Mouse (Mus musculus) embryonic facial prominence, embryonic 11.5 days (tissue): ENCODE measurements around the gene Dmtf1. TPM values are rescaled to one million over a fixed set of nuclear protein-coding genes. Genes with fewer than 3 reads are reported as not detected.
"Not testable (repeated sequence)": the region's sequence is repeated elsewhere in the genome, so short reads cannot be mapped to it uniquely, and the experiment has no call there.

Experiments used
- ATAC-seq: fragments of 200-750 bp; cut with Nextera tagmentation; replicated peaks from 2 replicates; pipeline ENCODE4 v1.8.0; 2017; ENCODE audit warnings: low read depth; ENCODE audit not compliant: insufficient number of reproducible peaks, low FRiP score, low TSS enrichment
- DNase-seq: peaks from one replicate; pipeline ENCODE4 v3.0.0-alpha.2; 2015; ENCODE audit warnings: low spot score
- H3K27ac ChIP-seq: fragments of 300-500 bp; sonication (generic); replicated peaks from 2 replicates; pipeline ENCODE4 v1.5.1; 2014; ENCODE audit warnings: mild to moderate bottlenecking, low read depth, low read length, control low read depth
- H3K27me3 ChIP-seq: fragments of 300-500 bp; sonication (generic); 2 replicates; pipeline ENCODE4 v1.6.1; 2014; ENCODE audit warnings: mild to moderate bottlenecking, low read length, moderate library complexity, mixed read lengths; ENCODE audit not compliant: control insufficient read depth, insufficient read depth
- H3K36me3 ChIP-seq: fragments of 300-500 bp; sonication (generic); replicated peaks from 2 replicates; pipeline ENCODE4 v1.6.1; 2014; ENCODE audit warnings: low read depth, mild to moderate bottlenecking, low read length, moderate library complexity, mixed read lengths; ENCODE audit not compliant: control insufficient read depth, insufficient read depth
- H3K4me1 ChIP-seq: fragments of 300-500 bp; sonication (generic); 2 replicates; pipeline ENCODE4 v1.6.1; 2014; ENCODE audit warnings: low read length, mixed read lengths; ENCODE audit not compliant: control insufficient read depth, insufficient read depth
- H3K4me2 ChIP-seq: fragments of 300-500 bp; sonication (generic); 2 replicates; pipeline ENCODE4 v1.6.1; 2014; ENCODE audit warnings: low read depth, mild to moderate bottlenecking, control low read depth, low read length, moderate library complexity
- H3K4me3 ChIP-seq: fragments of 300-500 bp; sonication (generic); 2 replicates; pipeline ENCODE4 v1.5.1; 2014; ENCODE audit warnings: low read depth, low read length, control low read depth
- H3K9ac ChIP-seq: fragments of 300-500 bp; sonication (generic); replicated peaks from 2 replicates; pipeline ENCODE4 v1.6.1; 2014; ENCODE audit warnings: mild to moderate bottlenecking, control low read depth, low read length
- H3K9me3 ChIP-seq: fragments of 300-500 bp; sonication (generic); replicated peaks from 2 replicates; pipeline ENCODE4 v1.6.1; 2016; ENCODE audit warnings: mild to moderate bottlenecking, low read length, inconsistent platforms, mixed read lengths; ENCODE audit not compliant: control insufficient read depth
- WGBS: fragments of 180-500 bp; shearing (Covaris S2); extraction: QIAGEN DNeasy Blood & Tissue Kit; methylation state at CpG from one replicate; pipeline ENCODE4 v1.1.7; 2014; 5-methylcytosine and 5-hydroxymethylcytosine counted together
- polyA plus RNA-seq: library from polyadenylated mRNA; unstranded; fragments of >200 nt; fragmentation: Nextera tagmentation; extraction: Ambion mirVana; gene quantifications from 2 replicates; pipeline ENCODE4 v1.2.1, GENCODE M21; 2014

The Dmtf1 gene
- polyA plus RNA-seq, result 67.1 and 67.4 TPM in 2 replicates

DNA sequence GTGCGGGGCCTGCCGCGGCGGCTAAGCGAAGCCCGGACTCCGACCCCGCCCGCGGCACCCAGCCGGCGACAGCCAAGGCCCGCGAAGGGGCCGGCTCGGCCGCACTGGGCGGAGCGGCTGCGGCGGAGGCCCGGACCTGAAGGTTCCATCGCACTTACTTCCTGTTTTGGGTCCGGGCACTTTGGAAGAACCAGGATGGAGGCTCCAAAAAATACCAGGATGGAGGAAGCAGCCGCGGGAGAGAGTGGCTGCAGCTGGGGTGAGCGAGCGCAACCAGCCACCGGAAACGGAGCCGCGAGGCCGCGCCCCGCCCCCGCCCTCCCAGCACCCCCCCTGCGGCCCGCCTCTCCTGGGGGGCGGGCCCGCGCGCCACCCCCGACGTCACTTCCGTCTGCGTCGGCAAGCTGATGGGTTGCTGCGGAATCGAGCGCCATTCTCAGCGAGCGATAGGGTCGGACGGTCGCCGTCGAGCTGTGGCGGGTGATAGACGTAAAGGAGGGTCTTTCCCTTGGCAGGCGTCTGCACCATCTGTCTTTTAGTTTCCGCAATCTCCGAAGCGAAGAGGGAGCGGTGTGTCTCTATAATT lies at the start of gene Dmtf1:
Gene Dmtf1, minus strand, starts transcription at position 321 of the 586 bp plus-strand sequence.
- Histone ChIP-seq H3K9ac (peak within 1 kb of the TSS; percentile 96), H3K27me3 (no peaks in the 10 kb centered on the region), H3K4me1 (no peaks in the 10 kb centered on the region), H3K36me3 (no peaks in the 10 kb centered on the region), H3K4me3 (peak within 1 kb of the TSS; percentile 96), H3K4me2 (peak within 1 kb of the TSS; percentile 44), H3K9me3 (no peaks in the 10 kb centered on the region), H3K27ac (peak within 1 kb of the TSS; percentile 100)
- peak; percentile 92 for DNase-seq
- peak; percentile 96 for ATAC-seq
- under 1% methylated on average over 61 of the region's 64 CpGs for WGBS

- H3K9ac ChIP-seq, result no peak overlapping the region
- 80% methylated on average over 1 of the region's 1 CpGs for WGBS
- H3K4me1 ChIP-seq, result no peaks in the 10 kb centered on the region
- H3K36me3 ChIP-seq, result no peaks in the 10 kb centered on the region
- H3K4me2 ChIP-seq, result no peak overlapping the region
- ATAC-seq (no peak), DNase-seq (no peak)
- H3K27ac ChIP-seq, result no peak overlapping the region
- H3K9me3 ChIP-seq, result no peaks in the 10 kb centered on the region
- H3K27me3 ChIP-seq, result no peaks in the 10 kb centered on the region
- no peak overlapping the region for H3K4me3 ChIP-seq
Observed at GRCm38 (mm10) chr5:9186467-9186866, 24.9 kb upstream of the Dmtf1 start.

DNA sequence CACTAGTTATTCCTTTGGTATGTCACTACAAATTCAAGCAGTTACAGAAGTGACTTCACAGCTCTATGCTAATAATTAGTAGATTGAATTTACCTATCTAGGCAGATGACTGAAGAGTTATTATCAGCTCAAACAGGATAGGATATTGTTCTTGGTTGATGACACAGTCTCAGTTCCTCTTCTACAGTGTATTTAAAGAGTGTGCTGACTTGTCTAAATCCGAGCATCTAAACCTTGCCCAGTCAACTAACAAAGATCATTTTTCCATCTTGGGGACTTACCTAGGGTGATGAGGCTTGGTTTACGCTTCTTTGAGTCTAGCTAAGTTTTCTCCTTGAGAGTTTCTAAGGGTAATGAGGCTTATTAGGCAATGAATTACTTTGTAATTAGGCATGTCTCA lies 11.7 kb upstream of the Dmtf1 start:
- Histone ChIP-seq H3K4me2 (no peak overlapping the region), H3K36me3 (no peaks in the 10 kb centered on the region), H3K9me3 (no peaks in the 10 kb centered on the region), H3K4me3 (no peak overlapping the region), H3K27me3 (no peaks in the 10 kb centered on the region), H3K27ac (no peak overlapping the region), H3K9ac (no peak overlapping the region), H3K4me1 (no peaks in the 10 kb centered on the region)
- DNase-seq (no peak), ATAC-seq (no peak)
- WGBS, result 67% methylated on average over 2 of the region's 2 CpGs

- not testable (repeated sequence) for H3K4me2 ChIP-seq, H3K27ac ChIP-seq, ATAC-seq, H3K9me3 ChIP-seq, H3K9ac ChIP-seq, H3K27me3 ChIP-seq, H3K36me3 ChIP-seq, H3K4me1 ChIP-seq, H3K4me3 ChIP-seq
- 82% methylated on average over 4 of the region's 5 CpGs for WGBS
- DNase-seq, result peak; percentile 17
Observed at GRCm38 (mm10) chr5:9169328-9170005, 7.9 kb upstream of the Dmtf1 start.

DNA sequence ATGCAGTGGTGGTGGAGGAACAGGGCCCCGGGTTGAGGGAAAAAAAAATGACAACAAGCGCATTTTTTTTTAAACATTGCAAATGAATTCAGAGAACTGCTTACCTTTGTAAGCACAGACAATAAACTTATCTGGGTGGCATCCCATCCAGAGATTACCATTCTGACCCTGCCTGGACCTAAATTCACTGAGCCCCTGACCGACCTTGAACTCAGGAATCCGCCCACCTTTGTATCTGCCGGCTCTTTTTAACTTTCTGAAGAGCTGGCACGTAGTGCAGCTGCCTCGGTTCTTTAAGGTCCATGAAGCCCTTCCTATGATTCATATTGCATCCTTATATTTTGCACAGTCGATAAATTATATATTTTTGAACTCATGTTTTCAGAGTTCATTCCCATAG lies 4.8 kb upstream of the Dmtf1 start:
- DNase-seq (no peak), ATAC-seq (no peak)
- Histone ChIP-seq H3K9ac (no peak overlapping the region), H3K4me2 (no peak overlapping the region), H3K27me3 (no peaks in the 10 kb centered on the region), H3K27ac (no peak overlapping the region), H3K36me3 (no peaks in the 10 kb centered on the region), H3K4me1 (no peaks in the 10 kb centered on the region), H3K9me3 (no peaks in the 10 kb centered on the region), H3K4me3 (no peak overlapping the region)
- WGBS, result 81% methylated on average over 8 of the region's 8 CpGs

DNA sequence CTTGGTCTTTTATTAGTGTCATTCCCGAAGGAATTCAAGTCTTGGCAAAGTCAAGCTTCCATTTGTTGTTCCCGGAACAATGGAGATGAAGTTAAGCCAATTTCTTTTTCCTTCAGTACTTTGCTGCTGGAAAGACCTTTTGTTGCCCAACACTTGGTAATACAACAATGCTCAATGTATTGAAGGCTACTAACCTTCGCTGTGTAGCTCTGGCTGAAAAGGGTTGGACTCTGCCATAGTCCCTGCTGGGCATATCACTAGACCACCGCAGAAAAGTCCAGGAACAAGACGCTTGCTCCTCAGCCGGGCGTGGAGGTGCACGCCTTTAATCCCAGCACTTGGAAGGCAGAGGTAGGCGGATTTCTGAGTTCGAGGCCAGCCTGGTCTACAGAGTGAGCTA lies 3.6 kb upstream of the Dmtf1 start:
- H3K9ac ChIP-seq, H3K36me3 ChIP-seq, DNase-seq, ATAC-seq, H3K4me2 ChIP-seq, H3K4me3 ChIP-seq, H3K27ac ChIP-seq, H3K9me3 ChIP-seq, H3K27me3 ChIP-seq, H3K4me1 ChIP-seq: not testable (repeated sequence)
- WGBS, result 89% methylated on average over 10 of the region's 10 CpGs

DNA sequence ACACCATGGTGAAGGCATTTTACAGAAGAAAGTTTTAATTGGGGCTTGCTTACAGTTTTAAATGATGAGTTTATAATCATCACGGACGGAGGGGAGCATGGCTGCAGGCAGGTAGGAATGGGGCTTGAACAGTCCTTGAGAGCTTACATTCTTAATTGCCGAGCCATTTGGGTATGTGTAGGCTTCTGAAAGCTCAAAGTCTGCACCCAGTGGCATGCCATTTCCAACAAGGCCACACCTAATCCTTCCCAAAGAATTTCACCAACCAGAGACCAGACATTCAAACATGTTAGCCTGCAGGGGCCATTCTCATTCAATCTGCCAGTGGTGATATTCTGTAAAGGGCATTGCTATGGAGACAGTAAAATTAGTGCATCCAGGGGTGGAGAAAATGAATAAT lies 1.8 kb upstream of the Dmtf1 start:
- ATAC-seq (no peak), DNase-seq (no peak)
- WGBS, result 96% methylated on average over 3 of the region's 3 CpGs

GRCm38 (mm10) chr5:9162088-9162487 lies 512 bp upstream of the Dmtf1 start:
- Histone ChIP-seq H3K4me3 (peak overlapping the region; percentile 96), H3K36me3 (no peaks in the 10 kb centered on the region), H3K9ac (peak overlapping the region; percentile 72), H3K9me3 (no peaks in the 10 kb centered on the region), H3K27me3 (no peaks in the 10 kb centered on the region), H3K4me2 (peak overlapping the region; percentile 44), H3K4me1 (no peaks in the 10 kb centered on the region), H3K27ac (peak overlapping the region; percentile 100; the same call in 1 of the 2 replicates)
- DNase-seq (peak; percentile 23), ATAC-seq (peak; percentile 5; the same call in 1 of the 2 replicates)
- 19% methylated on average over 7 of the region's 7 CpGs for WGBS

More for the DNA sequence above, 1.8 kb upstream of the Dmtf1 start:
- Histone ChIP-seq H3K9ac (no peak overlapping the region), H3K4me3 (no peak overlapping the region), H3K4me1 (no peaks in the 10 kb centered on the region), H3K27ac (no peak overlapping the region), H3K9me3 (no peaks in the 10 kb centered on the region), H3K4me2 (no peak overlapping the region), H3K27me3 (no peaks in the 10 kb centered on the region), H3K36me3 (no peaks in the 10 kb centered on the region)
